Mouse (Mus musculus) C2C12 (cell line): ENCODE results near the gene Dclre1c. TPM values are rescaled to one million over a fixed set of nuclear protein-coding genes. Genes with fewer than 3 reads are reported as not detected.

Source experiments
- H3K27me3 ChIP-seq: one replicate; pipeline ENCODE4 v1.6.1; 2011; ENCODE audit not compliant: control insufficient read depth, insufficient read depth, insufficient read length
- H3K36me3 ChIP-seq: one replicate; pipeline ENCODE4 v1.6.1; 2011; ENCODE audit not compliant: control insufficient read depth, insufficient read depth
- H3K4me3 ChIP-seq: one replicate; pipeline ENCODE4 v1.5.1; 2011; ENCODE audit warnings: mild to moderate bottlenecking, control low read depth; ENCODE audit not compliant: poor library complexity, insufficient read depth, severe bottlenecking
- H3K79me2 ChIP-seq: one replicate; pipeline ENCODE4 v1.6.1; 2011; ENCODE audit not compliant: control insufficient read depth, insufficient read depth
- H3K79me3 ChIP-seq: one replicate; pipeline ENCODE4 v1.6.1; 2011; ENCODE audit warnings: low read depth, control low read depth
- H3ac ChIP-seq: one replicate; pipeline ENCODE3; 2011; ENCODE audit warnings: low read depth; ENCODE audit not compliant: control insufficient read depth, insufficient read length
- CEBPB ChIP-seq: IDR thresholded peaks from one replicate; pipeline ENCODE4 v1.6.1; 2011; ENCODE audit warnings: low read depth, mild to moderate bottlenecking, control low read depth, moderate library complexity
- CTCF ChIP-seq: IDR thresholded peaks from one replicate; pipeline ENCODE4 v1.5.1; 2011; ENCODE audit not compliant: control insufficient read depth, insufficient read depth, insufficient read length
- FOSL1 ChIP-seq: IDR thresholded peaks from one replicate; pipeline ENCODE4 v1.8.0; 2011; ENCODE audit warnings: mild to moderate bottlenecking, low read length; ENCODE audit not compliant: poor library complexity, insufficient read depth, severe bottlenecking
- MAX ChIP-seq: IDR thresholded peaks from one replicate; pipeline ENCODE4 v1.6.1; 2011; ENCODE audit warnings: mild to moderate bottlenecking, control low read depth
- MYOD1 ChIP-seq: IDR thresholded peaks from one replicate; pipeline ENCODE4 v1.6.1; 2011; ENCODE audit warnings: low read depth; ENCODE audit not compliant: control insufficient read depth, insufficient read length
- MYOG ChIP-seq: IDR thresholded peaks from one replicate; pipeline ENCODE4 v1.6.1; 2011; ENCODE audit not compliant: control insufficient read depth, insufficient read length; ENCODE audit errors: extremely low read depth
- USF1 ChIP-seq: IDR thresholded peaks from one replicate; pipeline ENCODE4 v1.6.1; 2011; ENCODE audit warnings: low read depth, mild to moderate bottlenecking, control low read depth, moderate library complexity
- polyA plus RNA-seq: library from polyadenylated mRNA; unstranded; fragments of >200 nt; fragmentation: generic; extraction: Trizol; gene quantifications from one replicate; pipeline ENCODE4 v1.2.1, GENCODE M21; 2012; ENCODE audit warnings: missing spikeins

The Dclre1c gene
- polyA plus RNA-seq, 1 experiment, result 1.3 TPM

- no peaks in the 10 kb centered on the region for H3K36me3 ChIP-seq
- peak overlapping the region; percentile 75 for H3ac ChIP-seq
- no peak for TF ChIP-seq MYOG
- TF ChIP-seq CEBPB, result no peak
- TF ChIP-seq MYOD1, result no peak
- no peak for TF ChIP-seq USF1
- no peak for TF ChIP-seq MAX
- TF ChIP-seq FOSL1, result no peak
- TF ChIP-seq CTCF, result no peak
- no peaks in the 10 kb centered on the region for H3K79me3 ChIP-seq
- peaks cover 6% of the 10 kb centered on the region for H3K79me2 ChIP-seq
- H3K4me3 ChIP-seq, result peak overlapping the region; percentile 62
- no peaks in the 10 kb centered on the region for H3K27me3 ChIP-seq
These were observed 614 bp downstream of the Dclre1c start for GRCm38 (mm10) chr2:3424579-3424910.

- Histone ChIP-seq H3K36me3 (no peaks in the 10 kb centered on the region), H3K79me3 (no peaks in the 10 kb centered on the region), H3K79me2 (no peaks in the 10 kb centered on the region), H3ac (no peak overlapping the region), H3K27me3 (no peaks in the 10 kb centered on the region), H3K4me3 (no peak overlapping the region)
- TF ChIP-seq USF1, result no peak
- TF ChIP-seq FOSL1, result no peak
- TF ChIP-seq MYOG, result no peak
- no peak for TF ChIP-seq MAX
- TF ChIP-seq CEBPB, result no peak
- TF ChIP-seq CTCF, result no peak
- no peak for TF ChIP-seq MYOD1
These were observed 7.0 kb downstream of the Dclre1c start for GRCm38 (mm10) chr2:3430956-3431355.

- H3K79me2 ChIP-seq, result no peaks in the 10 kb centered on the region
- no peak overlapping the region for H3K4me3 ChIP-seq
- H3K36me3 ChIP-seq, result peaks cover 6% of the 10 kb centered on the region
- no peaks in the 10 kb centered on the region for H3K27me3 ChIP-seq
- no peaks in the 10 kb centered on the region for H3K79me3 ChIP-seq
- H3ac ChIP-seq, result no peak overlapping the region
- TF ChIP-seq FOSL1, result no peak
- no peak for TF ChIP-seq MYOD1
- no peak for TF ChIP-seq MYOG
- TF ChIP-seq CTCF, result no peak
- TF ChIP-seq MAX, result no peak
- TF ChIP-seq USF1, result no peak
- no peak for TF ChIP-seq CEBPB
These were observed 11.6 kb downstream of the Dclre1c start for GRCm38 (mm10) chr2:3435369-3436061.

- Histone ChIP-seq H3K79me2 (no peaks in the 10 kb centered on the region), H3K79me3 (no peaks in the 10 kb centered on the region), H3K27me3 (no peaks in the 10 kb centered on the region), H3K4me3 (no peak overlapping the region), H3ac (no peak overlapping the region), H3K36me3 (peaks cover 9% of the 10 kb centered on the region)
- TF ChIP-seq USF1 (no peak), MAX (no peak), MYOG (no peak), CEBPB (no peak), FOSL1 (no peak), MYOD1 (no peak), CTCF (no peak)
These were observed 14.0 kb downstream of the Dclre1c start for GRCm38 (mm10) chr2:3437956-3438355.

- Histone ChIP-seq H3K79me2 (no peaks in the 10 kb centered on the region), H3K36me3 (peaks cover 14% of the 10 kb centered on the region), H3K79me3 (no peaks in the 10 kb centered on the region), H3ac (no peak overlapping the region), H3K27me3 (no peaks in the 10 kb centered on the region), H3K4me3 (no peak overlapping the region)
- TF ChIP-seq MAX (no peak), USF1 (no peak), CTCF (no peak), MYOG (no peak), CEBPB (no peak), FOSL1 (no peak), MYOD1 (no peak)
These were observed 20.3 kb downstream of the Dclre1c start for GRCm38 (mm10) chr2:3444206-3444605.

GRCm38 (mm10) chr2:3445984-3446383 is 22.1 kb downstream of the Dclre1c start:
- Histone ChIP-seq H3K36me3 (peaks cover 10% of the 10 kb centered on the region), H3K79me3 (no peaks in the 10 kb centered on the region), H3K4me3 (no peak overlapping the region), H3K79me2 (no peaks in the 10 kb centered on the region), H3K27me3 (no peaks in the 10 kb centered on the region), H3ac (no peak overlapping the region)
- no peak for TF ChIP-seq MYOG
- TF ChIP-seq MAX, result no peak
- TF ChIP-seq USF1, result no peak
- TF ChIP-seq CEBPB, result no peak
- TF ChIP-seq CTCF, result no peak
- TF ChIP-seq FOSL1, result no peak
- no peak for TF ChIP-seq MYOD1
